Mouse (Mus musculus) embryo, embryonic 11 days (tissue): ENCODE data around the gene Dennd1c.

Experiments
- DNase-seq: peaks from one replicate; pipeline ENCODE4 v3.0.0-alpha.2; 2015

The Dennd1c gene

DNA sequence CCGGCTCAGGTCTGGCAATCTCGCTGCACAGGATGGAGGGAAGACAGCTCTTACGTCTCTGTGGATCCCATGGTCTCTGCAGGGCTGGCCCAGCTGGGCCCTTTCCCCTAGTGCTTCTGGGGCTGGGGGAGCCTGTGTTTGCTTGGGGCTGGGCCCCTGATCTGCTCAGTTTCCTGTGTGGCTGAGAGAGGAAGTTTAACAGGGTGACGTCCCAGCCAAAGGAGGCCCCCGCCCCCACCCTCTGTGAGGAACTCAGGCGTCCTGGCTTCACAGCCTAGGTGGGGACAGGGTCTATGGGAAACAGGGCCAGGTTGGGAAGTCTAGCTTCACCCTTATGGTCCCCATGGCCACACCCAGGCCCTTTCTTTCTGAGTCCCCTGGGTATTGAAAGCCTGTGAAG lies at the start of gene Dennd1c:
Gene Dennd1c (minus strand): TSS at position 179 of the 400 bp plus-strand sequence.
- no peak for DNase-seq

DNA sequence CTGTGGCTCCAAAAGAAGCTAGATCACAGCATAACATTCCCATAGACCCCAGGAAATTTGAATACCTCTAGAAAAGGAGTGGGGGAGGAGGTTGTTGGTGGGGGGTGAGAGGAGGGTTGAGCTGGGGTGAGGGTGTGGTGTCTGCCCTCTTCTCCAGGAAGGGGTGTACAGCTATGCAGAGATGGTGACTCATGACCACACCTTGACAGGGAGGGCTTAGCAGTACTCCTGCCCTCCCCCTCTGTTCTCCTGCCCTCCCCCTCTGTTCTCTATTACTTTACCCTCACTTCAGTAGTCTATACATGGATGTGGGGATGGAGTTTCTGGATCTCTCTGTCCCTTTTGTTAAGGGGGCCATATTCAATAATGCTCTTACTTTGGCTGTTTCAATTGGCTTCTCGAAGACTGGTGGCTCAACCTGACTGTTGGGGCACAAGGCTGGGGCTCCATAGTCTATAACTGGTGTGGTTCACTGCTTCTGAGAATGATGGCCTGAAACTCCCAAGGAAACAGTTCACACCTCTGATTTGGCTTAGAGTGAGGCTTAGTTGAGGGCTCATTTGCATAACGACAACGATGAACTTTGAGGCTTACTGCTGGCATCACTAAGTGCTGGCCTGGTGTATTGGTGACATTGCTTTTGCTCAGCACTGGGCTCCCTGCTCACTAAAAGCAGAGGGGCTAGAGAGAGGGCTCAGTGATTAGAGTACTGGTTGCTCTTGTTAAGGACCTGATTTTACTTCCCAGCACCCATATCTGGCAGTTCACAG lies 47.7 kb upstream of the Dennd1c start:
- no peak for DNase-seq

DNA sequence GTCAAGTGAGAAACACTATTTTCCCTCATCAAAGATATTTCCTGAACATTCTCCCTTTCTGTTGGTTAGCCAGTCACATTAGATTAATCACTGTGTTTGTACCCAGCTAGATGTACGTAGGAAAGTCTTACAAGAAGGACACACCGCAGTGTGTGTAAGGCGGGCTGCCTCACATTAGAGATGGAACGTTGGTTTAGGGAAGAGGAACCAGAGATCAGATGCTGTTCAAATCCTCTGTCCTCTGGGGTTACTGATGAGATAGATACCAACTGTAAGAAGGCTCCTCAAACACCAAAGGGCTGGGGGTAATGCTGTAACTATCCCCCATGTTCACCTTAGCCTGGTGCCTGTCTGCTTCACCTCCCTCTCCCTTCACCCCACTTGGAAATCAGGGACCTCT lies 46.5 kb upstream of the Dennd1c start:
- no peak for DNase-seq

DNA sequence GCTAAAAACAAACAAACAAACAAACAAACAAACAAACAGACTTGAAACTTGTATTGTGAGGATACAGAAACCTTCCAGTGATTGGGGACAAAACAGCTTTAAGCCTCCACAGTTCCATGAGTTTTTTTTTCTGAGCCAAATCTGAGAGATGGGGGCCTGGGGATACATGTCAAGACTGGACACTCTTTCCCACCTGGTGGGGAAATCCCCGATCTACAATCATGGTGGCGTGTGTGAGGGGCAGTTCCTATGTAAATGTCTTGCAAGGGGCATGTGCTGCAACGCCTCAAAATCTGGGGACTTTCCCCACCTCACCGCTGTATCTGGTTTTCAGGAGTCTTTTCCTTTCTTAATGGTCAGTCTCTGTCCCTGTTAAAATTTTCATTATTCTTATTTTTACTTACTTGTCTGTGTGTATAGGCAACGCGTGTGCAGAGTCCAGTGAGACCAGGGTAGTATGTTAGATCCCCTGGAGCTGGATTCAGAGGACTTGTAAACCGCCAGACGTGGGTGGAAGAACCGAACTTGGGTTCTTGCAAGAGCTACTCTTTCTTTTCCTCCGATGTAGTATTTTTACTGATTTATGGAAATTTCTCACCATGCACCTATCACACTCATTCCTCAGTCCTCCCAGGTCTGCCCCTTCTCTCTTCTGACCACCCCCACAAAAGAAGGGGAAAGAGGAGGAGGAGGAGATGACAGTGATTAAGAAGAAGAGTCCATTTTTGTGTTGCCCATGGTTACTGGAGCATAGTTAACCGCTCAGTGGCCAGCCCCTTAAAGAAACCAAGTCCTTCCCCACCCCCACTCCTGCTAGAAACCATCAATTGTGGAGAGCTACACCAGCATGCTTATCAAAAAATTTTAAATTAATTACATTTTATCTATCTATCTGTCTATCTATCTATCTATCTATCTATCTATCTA lies 45.1 kb upstream of the Dennd1c start:
- DNase-seq: no peak

DNA sequence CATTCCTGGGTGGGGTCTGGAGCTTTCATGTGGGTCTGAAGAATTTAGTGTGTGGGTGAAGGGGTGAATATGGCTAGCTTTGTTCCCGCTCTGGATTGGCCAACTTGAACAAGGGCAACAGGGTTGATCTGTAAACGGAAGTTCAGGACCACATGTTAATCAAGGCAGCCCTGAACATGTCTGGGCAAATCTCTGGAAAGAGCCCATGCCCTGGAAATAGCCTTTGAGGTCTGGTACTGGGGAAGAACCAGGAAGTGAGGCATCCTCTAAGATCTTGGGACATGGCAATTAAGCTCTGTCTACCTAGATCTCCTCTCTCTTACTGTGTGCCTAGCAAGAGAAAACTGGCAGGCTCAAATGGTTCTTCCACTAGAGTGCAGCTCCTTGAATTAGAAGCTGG lies 43.5 kb upstream of the Dennd1c start:
- DNase-seq: no peak

DNA sequence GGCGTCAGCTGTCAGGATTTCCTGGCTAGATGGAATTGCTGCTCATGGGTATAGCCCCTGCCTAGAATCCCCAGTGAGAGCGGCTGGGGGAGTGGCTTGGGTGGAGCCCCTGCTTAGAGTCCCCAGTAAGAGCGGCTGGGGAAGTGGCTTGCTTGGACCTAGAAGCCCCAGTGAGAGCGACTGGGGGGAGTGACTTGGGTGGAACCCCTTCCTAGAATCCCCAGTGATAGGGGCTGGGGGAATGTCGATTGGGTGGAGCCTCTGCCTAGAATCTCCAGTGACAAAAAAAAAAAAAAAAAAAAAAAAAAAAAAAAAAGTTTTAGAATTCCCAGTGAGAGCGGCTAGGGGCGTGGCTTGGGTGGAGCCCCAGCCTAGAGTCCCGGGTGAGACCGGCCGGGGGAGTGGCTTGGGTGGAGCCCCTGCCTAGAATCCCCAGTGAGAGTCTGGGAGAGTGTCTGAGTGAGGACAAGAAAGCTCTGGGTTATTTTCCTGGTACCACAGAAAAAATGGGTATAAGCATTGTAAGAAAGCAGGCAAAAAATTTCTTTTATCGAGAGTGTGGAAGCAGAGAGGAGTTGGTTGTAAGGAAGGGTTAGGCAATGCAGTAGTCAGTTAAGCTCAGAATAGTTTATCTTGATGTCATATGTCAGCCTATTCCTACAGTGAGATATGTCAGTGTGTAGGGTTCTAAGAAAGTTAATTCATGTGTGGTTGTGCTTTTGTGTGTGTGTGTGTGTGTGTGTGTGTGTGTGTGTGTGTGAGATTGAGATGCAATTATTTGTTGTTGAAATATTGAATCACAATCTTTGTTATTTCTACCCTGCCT lies 40.4 kb upstream of the Dennd1c start:
- DNase-seq: peak; percentile 79

DNA sequence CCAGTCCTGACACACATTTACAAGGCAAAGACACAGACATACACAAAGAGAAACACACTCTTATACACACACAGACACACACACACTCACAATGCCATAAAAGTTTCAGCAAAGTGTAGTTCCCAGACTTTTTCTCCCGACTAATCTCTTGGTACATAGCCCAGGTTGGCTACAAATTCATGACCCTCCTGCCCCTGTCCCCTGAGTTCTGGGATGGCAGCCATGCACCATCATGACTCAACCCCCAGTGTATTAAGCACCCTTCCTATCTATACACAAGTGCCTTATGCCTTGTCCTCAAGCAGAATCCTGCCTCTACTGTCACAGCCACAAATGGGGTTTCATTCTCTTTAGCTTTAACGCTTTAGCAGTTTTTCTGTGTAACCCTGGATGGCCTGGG lies 38.5 kb upstream of the Dennd1c start:
- DNase-seq: no peak

DNA sequence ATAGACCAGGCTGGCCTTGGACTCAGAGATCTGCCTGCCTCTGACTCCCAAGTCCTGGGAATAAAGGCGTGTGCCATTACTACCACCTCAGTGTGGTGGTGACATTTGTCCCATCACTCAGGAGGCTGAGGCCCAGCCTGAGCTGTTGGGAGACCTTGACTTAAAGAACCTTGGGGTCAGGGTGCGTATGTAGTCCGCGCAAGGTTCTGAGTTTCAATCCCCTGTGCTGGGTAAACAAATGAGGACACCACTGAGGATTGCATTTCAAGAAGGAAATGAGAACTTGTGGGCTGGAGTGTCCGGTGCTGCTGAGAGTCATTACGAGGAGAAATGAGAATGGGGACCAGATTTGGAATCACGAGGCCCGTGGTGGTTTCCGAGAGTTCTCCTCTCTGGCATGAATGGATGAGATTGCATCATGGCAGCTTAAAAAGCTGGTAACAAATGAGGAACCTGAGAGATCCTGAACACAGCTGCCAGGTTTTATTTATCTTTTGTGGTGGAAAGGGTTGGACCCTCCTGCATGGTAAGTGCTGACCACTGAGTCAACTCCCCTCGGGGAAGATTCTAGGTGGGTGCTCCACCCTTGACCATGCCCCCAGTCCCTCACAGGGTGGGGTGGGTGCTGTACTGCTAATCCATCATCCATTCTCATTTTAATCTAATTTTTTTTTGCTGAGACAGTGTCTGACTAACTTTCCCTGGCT lies 34.6 kb upstream of the Dennd1c start:
- no peak for DNase-seq

DNA sequence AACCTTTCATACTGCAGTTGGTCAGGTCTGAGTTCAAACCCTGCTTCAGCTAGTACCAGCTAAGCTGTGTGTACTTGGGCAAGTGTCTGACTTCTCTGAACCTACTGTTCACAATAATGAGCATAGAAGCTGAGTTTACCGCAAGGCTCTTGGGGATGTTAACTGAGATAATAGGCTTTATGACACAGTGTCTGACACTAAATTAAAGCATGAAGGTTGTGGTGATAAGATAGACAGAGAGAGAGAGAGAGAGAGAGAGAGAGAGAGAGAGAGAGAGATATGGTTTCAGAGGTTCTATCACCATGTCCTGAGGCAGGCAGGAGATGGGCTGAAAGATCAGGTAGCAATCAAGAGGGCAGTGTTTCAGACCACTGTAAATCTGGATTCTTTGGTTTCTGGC lies 31.7 kb upstream of the Dennd1c start:
- no peak for DNase-seq

DNA sequence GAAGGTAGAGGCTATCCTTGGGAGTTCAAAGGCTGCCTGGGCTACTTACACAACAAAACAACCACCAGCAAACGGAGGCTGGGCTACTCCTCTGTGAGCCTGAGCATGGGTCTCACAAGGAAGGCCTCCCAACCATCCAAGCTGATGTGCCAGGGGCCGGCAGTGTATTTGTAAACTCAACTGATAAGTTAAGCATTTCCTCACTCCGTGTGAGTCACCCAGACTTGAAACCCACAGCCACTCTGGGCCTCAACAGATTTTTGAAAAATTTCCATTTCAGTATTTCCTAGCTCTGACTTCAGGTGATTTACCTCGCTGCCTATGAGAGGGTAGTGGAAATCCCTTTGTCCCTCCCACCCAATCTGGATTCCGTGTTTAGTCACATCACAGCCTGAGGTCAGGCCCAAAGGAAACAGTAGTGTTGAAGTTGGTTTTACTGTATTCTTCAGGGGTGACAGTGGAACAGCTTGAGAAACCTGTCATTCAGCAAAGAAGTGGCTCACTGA lies 30.4 kb upstream of the Dennd1c start:
- DNase-seq: no peak

DNA sequence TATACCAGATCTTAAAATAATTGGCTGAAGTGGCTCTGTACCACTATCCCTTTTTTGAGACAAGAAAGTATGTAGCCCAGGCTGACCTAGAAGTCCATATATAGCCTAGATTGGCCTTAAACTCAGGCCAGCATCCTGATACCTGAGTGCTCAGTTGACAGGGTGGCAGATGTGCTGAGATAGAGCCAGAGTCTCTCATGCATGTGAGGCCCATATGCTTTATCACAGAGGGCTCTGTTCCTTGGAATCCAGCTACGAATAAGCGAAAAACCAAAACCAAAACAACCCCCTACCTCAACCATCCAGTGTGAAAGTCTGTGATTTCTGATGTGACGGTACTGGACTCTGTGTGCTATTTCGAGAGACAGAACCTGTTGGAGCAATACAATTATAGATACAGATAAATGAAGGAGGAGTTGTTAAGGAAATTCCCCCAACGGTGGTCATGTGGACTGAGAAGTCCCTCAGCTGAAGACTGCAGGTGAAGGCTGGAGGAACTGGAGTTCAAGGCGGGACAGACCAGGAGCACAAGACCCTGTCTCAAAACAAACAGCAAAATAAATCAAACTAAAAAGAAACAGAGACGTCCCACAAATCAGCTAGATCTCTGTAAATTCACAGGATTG lies 29.8 kb upstream of the Dennd1c start:
- no peak for DNase-seq

DNA sequence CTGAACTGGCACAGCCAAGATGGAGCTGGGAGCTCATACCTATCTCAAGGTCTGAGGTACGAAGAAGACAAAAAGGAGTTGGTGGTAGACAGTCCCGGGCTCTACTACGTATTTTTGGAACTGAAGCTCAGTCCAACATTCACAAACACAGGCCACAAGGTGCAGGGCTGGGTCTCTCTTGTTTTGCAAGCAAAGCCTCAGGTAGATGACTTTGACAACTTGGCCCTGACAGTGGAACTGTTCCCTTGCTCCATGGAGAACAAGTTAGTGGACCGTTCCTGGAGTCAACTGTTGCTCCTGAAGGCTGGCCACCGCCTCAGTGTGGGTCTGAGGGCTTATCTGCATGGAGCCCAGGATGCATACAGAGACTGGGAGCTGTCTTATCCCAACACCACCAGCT lies 28.8 kb upstream of the Dennd1c start:
- no peak for DNase-seq

DNA sequence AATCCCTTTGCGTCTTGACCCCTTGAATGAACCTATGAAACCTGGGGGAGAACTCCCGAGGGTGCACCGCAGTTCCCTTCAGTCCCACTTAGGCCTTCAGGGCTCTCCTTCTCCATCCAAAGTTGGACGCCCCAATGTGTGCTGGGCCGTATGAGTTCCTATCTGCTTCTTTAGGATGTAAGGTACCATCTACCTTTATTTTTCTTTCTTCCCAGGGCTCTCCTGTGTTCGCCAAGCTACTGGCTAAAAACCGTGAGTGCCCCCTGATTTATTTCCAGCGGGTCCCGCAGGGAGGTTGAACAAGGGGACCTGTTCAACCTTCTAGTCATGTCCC lies 27.7 kb upstream of the Dennd1c start:
- no peak for DNase-seq

DNA sequence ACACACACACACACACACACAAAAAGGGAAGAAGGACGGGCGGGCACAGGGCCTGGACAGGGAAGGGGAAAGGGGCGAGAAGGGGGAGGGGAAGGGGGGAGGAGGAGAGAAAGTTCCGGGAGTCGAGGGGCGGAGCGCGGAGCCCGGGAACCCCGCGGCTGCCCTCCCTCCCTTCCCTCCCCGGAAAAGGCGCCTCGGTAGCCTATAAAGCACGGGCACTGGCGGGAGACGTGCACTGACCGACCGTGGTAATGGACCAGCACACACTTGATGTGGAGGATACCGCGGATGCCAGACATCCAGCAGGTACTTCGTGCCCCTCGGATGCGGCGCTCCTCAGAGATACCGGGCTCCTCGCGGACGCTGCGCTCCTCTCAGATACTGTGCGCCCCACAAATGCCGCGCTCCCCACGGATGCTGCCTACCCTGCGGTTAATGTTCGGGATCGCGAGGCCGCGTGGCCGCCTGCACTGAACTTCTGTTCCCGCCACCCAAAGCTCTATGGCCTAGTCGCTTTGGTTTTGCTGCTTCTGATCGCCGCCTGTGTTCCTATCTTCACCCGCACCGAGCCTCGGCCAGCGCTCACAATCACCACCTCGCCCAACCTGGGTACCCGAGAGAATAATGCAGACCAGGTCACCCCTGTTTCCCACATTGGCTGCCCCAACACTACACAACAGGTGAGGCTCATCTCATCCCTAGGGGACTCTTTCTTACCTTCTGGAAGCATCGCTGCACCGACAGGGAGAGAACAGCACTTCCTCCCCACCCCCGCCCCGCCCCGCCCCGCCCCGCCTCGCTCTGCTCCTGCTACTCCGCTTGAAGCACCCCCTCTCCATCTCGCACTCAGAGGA lies 27.1 kb upstream of the Dennd1c start, which contains the start of gene Tnfsf9:
Gene Tnfsf9 (plus strand): TSS at position 145 of the 854 bp plus-strand sequence.
- peak; percentile 81 for DNase-seq

DNA sequence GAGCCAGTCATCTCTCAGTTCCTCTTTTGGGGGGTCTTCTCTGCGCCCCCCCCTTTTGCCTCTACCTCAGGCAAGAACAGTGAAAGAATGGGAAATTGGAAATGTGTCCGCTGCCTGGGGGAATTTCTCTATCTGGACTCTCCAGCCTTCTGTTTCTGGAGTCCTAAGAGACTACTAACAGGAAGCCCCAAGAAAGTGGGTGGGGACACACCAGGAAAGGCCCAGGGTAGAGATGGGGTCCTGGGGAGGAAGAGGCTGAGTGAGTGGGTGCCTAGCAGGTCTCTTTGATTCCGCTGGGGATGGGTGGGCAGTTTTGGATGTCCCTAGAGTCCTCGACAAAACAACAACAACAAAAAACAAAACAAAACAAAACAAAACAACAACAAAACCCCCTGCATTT lies 26.2 kb upstream of the Dennd1c start:
- DNase-seq: no peak

DNA sequence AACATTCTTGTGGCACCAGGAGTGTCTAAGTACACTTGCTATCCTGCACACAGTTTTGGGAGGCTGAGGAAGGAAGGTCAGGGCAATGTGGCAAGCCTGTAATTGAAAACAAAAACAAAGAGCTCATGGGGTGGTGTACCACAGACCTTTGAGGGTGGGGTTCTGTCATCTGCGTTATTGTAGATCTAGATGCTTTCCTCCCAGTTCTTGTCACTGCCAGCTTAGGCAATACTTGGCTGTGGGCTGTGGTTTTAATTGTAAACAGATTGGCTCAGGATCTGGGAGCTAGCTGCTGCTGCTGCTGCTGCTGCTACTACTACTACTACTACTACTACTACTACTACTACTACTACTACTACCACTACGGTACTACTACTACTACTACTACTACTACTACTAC lies 24.0 kb upstream of the Dennd1c start:
- no peak for DNase-seq

DNA sequence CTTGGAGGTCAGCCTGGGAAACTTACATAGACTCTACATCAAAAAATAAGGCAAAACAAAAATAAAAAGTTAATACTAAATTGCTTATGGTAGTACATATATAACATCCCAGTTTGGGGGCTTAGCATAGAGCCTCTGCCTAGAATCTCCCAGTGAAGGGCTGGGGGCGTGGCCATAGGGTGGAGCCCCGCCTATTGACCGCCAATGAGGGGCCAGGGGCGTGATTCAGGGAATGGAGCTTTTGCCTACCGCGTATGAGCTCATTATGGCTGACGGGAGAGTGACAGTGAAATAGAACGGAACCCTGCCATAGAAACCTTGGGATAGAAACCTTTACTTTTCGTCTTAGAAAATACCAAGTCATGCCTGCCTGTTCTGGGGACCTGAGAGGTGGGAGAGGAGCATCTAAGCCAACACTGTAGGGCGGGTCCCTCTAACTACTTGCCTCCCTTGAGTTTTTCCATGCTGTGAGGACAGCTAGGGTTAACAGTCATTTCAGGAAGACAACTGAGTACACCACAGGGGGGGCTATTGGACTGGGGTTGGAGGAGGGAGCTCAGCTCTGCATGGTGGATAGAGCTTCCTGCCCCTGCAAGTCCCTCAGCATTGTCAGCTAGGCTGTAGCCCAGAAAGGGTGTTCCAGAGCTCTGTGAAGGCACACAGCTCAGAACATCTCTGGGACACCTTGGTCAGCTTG lies 21.5 kb upstream of the Dennd1c start:
- peak; percentile 61 for DNase-seq

DNA sequence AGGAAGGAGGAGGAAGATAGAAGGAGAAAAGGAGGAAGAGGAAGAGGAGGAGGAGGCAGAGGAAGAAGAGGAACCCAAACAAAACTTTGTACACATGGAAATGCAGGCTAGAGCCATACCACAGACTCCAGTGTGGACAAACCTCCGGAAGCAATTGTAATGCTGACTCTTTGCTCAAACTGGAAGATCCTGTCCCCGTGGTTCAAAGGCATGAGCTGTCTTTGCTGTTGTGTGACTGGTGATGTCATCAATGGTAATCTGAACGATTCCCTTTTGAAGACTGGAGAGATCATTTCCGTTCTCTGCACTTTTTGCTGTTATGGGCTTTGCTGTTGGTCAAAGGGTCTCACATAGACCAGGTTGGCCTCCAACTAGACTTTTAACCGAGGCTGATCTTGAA lies 20.0 kb upstream of the Dennd1c start:
- DNase-seq: no peak

DNA sequence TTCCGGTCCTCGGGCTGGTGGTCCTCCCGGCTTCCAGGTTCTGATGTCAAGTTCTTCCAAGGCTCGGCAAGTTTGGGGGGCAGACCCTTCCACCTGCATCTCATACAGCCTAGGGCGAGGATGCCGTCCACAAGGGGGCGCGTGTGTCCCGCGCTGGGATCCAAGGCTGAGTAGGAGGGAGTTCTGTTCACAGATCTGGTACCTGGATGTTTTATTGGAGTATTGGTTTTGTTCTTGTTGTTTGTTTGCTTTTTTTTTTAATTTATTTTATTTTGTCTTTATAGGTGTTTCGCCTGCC lies 18.3 kb upstream of the Dennd1c start:
- peak; percentile 87 for DNase-seq

DNA sequence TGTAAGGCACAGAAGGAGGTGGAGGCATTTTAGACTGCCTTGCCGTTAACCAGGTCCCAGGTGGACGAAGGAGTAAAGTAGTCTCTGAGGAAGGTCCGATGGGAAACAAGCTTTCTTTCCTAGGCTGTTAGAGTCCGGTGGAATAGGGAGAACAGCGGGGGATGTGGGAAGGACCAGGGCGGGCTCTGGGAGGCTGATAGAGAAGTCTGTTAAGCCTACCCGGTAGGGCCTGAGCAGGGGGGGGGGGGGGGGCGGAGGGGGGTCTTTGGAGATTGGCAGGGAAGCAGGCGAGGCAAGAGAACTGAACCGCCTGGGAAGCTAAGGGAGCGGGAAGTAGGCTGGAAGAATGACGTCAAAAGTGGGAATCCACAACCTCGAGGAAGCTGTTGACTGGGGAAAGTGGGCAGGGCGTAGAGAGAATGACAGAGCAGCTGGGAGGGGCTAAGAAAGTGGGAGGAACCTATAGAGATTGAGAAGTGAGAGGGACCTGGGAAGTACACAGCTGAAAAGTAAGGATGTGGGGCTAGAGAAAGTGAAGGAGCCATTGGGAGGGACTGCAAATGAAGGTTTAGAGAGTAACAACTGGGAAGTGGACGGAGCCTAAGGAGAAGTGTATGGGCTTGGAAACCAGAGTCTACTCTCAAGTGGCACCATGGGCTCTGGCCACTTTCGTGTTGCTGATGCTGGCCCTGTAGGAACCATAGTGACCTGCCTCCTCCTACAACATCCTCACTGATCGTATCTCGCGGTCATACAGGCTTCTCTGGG lies 17.7 kb upstream of the Dennd1c start:
- peak; percentile 68 for DNase-seq
